Mouse (Mus musculus): ENCODE measurements around the gene Angptl7. TPM values are rescaled to one million over a fixed set of nuclear protein-coding genes. Genes with fewer than 3 reads are reported as not detected.

Gene Angptl7
- polyA plus RNA-seq, 1 experiment from 2014 or later = 0.45 TPM

GRCm38 (mm10) chr4:148517809-148518208, 17.5 kb upstream of the Angptl7 start:
- no peak overlapping the region for H3K4me3 ChIP-seq (replicated peaks)
- WGBS (ENCODE audit: insufficient replicate concordance) = 72% methylated on average over 4 of the region's 4 CpGs

GRCm38 (mm10) chr4:148515313-148515712, 15.1 kb upstream of the Angptl7 start:
- ATAC-seq (ENCODE audit: insufficient read depth) = no peak
- 71% methylated on average over 2 of the region's 2 CpGs for WGBS (ENCODE audit: insufficient replicate concordance)
- H3K36me3 ChIP-seq (replicated peaks) = peaks cover 65% of the 10 kb centered on the region
- H3K4me3 ChIP-seq (replicated peaks) = no peak overlapping the region
- no peaks in the 10 kb centered on the region for H3K9me3 ChIP-seq (replicated peaks)
- no peaks in the 10 kb centered on the region for H3K4me1 ChIP-seq (replicated peaks)
- no peak overlapping the region for H3K27ac ChIP-seq (replicated peaks)
- no peaks in the 10 kb centered on the region for H3K27me3 ChIP-seq
- no peak overlapping the region for H3K4me2 ChIP-seq
- H3K9ac ChIP-seq = no peak overlapping the region

More at GRCm38 (mm10) chr4:148517809-148518208, 17.5 kb upstream of the Angptl7 start:
- no peak overlapping the region for H3K27ac ChIP-seq (replicated peaks)
- H3K27me3 ChIP-seq = no peaks in the 10 kb centered on the region
- H3K9ac ChIP-seq = no peak overlapping the region
- H3K4me1 ChIP-seq (replicated peaks) = no peaks in the 10 kb centered on the region
- no peak overlapping the region for H3K4me2 ChIP-seq
- ATAC-seq (ENCODE audit: insufficient read depth) = no peak
- peaks cover 65% of the 10 kb centered on the region for H3K36me3 ChIP-seq (replicated peaks)
- no peaks in the 10 kb centered on the region for H3K9me3 ChIP-seq (replicated peaks)

GRCm38 (mm10) chr4:148513021-148513559, 12.8 kb upstream of the Angptl7 start:
- no peak overlapping the region for H3K27ac ChIP-seq (replicated peaks)
- WGBS (ENCODE audit: insufficient replicate concordance) = 66% methylated on average over 6 of the region's 6 CpGs
- no peaks in the 10 kb centered on the region for H3K4me1 ChIP-seq (replicated peaks)

GRCm38 (mm10) chr4:148511334-148511733, 11.1 kb upstream of the Angptl7 start:
- Histone ChIP-seq H3K4me3 (replicated peaks) (no peak overlapping the region), H3K36me3 (replicated peaks) (peaks cover 44% of the 10 kb centered on the region), H3K27me3 (no peaks in the 10 kb centered on the region), H3K27ac (replicated peaks) (no peak overlapping the region), H3K4me2 (no peak overlapping the region), H3K4me1 (replicated peaks) (no peaks in the 10 kb centered on the region), H3K9ac (no peak overlapping the region), H3K9me3 (replicated peaks) (no peaks in the 10 kb centered on the region)
- 85% methylated on average over 4 of the region's 4 CpGs for WGBS (ENCODE audit: insufficient replicate concordance)
- ATAC-seq (ENCODE audit: insufficient read depth) = no peak

More at GRCm38 (mm10) chr4:148513021-148513559, 12.8 kb upstream of the Angptl7 start:
- Histone ChIP-seq H3K27me3 (no peaks in the 10 kb centered on the region), H3K9ac (no peak overlapping the region), H3K4me3 (replicated peaks) (no peak overlapping the region), H3K9me3 (replicated peaks) (no peaks in the 10 kb centered on the region), H3K4me2 (no peak overlapping the region), H3K36me3 (replicated peaks) (peaks cover 58% of the 10 kb centered on the region)
- ATAC-seq (ENCODE audit: insufficient read depth) = no peak

- Histone ChIP-seq H3K27ac (replicated peaks) (no peak overlapping the region), H3K27me3 (no peaks in the 10 kb centered on the region), H3K4me3 (replicated peaks) (no peak overlapping the region), H3K9me3 (replicated peaks) (no peaks in the 10 kb centered on the region), H3K36me3 (replicated peaks) (peaks cover 41% of the 10 kb centered on the region), H3K4me1 (replicated peaks) (no peaks in the 10 kb centered on the region), H3K4me2 (no peak overlapping the region), H3K9ac (no peak overlapping the region)
- no peak for ATAC-seq (ENCODE audit: insufficient read depth)
- 80% methylated on average over 4 of the region's 4 CpGs for WGBS (ENCODE audit: insufficient replicate concordance)
Observed at GRCm38 (mm10) chr4:148510691-148511090, 10.4 kb upstream of the Angptl7 start.

- WGBS (ENCODE audit: insufficient replicate concordance) = 60% methylated on average over 8 of the region's 8 CpGs
- peaks cover 34% of the 10 kb centered on the region for H3K36me3 ChIP-seq (replicated peaks)
Observed at GRCm38 (mm10) chr4:148509450-148510084, 9.3 kb upstream of the Angptl7 start.

GRCm38 (mm10) chr4:148508084-148508849, 8.0 kb upstream of the Angptl7 start:
- Histone ChIP-seq H3K36me3 (replicated peaks) (peaks cover 28% of the 10 kb centered on the region), H3K27ac (replicated peaks) (no peak overlapping the region), H3K27me3 (no peaks in the 10 kb centered on the region), H3K9ac (no peak overlapping the region), H3K9me3 (replicated peaks) (no peaks in the 10 kb centered on the region), H3K4me2 (no peak overlapping the region), H3K4me1 (replicated peaks) (no peaks in the 10 kb centered on the region), H3K4me3 (replicated peaks) (no peak overlapping the region)
- 84% methylated on average over 14 of the region's 14 CpGs for whole genome bisulfite sequencing (ENCODE audit: insufficient replicate concordance)
- no peak for ATAC-seq (ENCODE audit: insufficient read depth)

More at GRCm38 (mm10) chr4:148509450-148510084, 9.3 kb upstream of the Angptl7 start:
- Histone ChIP-seq H3K9ac (no peak overlapping the region), H3K4me2 (no peak overlapping the region), H3K4me3 (replicated peaks) (no peak overlapping the region), H3K27me3 (no peaks in the 10 kb centered on the region), H3K27ac (replicated peaks) (no peak overlapping the region), H3K4me1 (replicated peaks) (no peaks in the 10 kb centered on the region), H3K9me3 (replicated peaks) (no peaks in the 10 kb centered on the region)
- no peak for ATAC-seq (ENCODE audit: insufficient read depth)

GRCm38 (mm10) chr4:148507585-148507984, 7.3 kb upstream of the Angptl7 start:
- Histone ChIP-seq H3K4me3 (replicated peaks) (no peak overlapping the region), H3K27me3 (no peaks in the 10 kb centered on the region), H3K9me3 (replicated peaks) (no peaks in the 10 kb centered on the region), H3K36me3 (replicated peaks) (peaks cover 32% of the 10 kb centered on the region), H3K4me2 (no peak overlapping the region), H3K27ac (replicated peaks) (no peak overlapping the region), H3K9ac (no peak overlapping the region), H3K4me1 (replicated peaks) (no peaks in the 10 kb centered on the region)
- WGBS (ENCODE audit: insufficient replicate concordance) = 75% methylated on average over 5 of the region's 5 CpGs
- no peak for ATAC-seq (ENCODE audit: insufficient read depth)

GRCm38 (mm10) chr4:148504497-148504959, 4.3 kb upstream of the Angptl7 start:
- no peak overlapping the region for H3K9ac ChIP-seq
- H3K4me2 ChIP-seq = no peak overlapping the region
- H3K9me3 ChIP-seq (replicated peaks) = no peaks in the 10 kb centered on the region
- 65% methylated on average over 8 of the region's 8 CpGs for WGBS (ENCODE audit: insufficient replicate concordance)
- no peaks in the 10 kb centered on the region for H3K27me3 ChIP-seq
- H3K27ac ChIP-seq (replicated peaks) = no peak overlapping the region
- ATAC-seq (ENCODE audit: insufficient read depth) = no peak
- H3K4me3 ChIP-seq (replicated peaks) = no peak overlapping the region
- peaks cover 46% of the 10 kb centered on the region for H3K36me3 ChIP-seq (replicated peaks)
- no peaks in the 10 kb centered on the region for H3K4me1 ChIP-seq (replicated peaks)

GRCm38 (mm10) chr4:148495874-148496689, 4.2 kb downstream of the Angptl7 start:
- no peaks in the 10 kb centered on the region for H3K9me3 ChIP-seq (replicated peaks)
- no peak overlapping the region for H3K9ac ChIP-seq
- H3K4me3 ChIP-seq (replicated peaks) = no peak overlapping the region
- no peak overlapping the region for H3K4me2 ChIP-seq
- no peak overlapping the region for H3K27ac ChIP-seq (replicated peaks)
- ATAC-seq (ENCODE audit: insufficient read depth) = no peak
- WGBS (ENCODE audit: insufficient replicate concordance) = 83% methylated on average over 25 of the region's 25 CpGs
- peaks cover 67% of the 10 kb centered on the region for H3K36me3 ChIP-seq (replicated peaks)
- H3K4me1 ChIP-seq (replicated peaks) = no peaks in the 10 kb centered on the region
- no peaks in the 10 kb centered on the region for H3K27me3 ChIP-seq

- Histone ChIP-seq H3K27ac (replicated peaks) (no peak overlapping the region), H3K9me3 (replicated peaks) (no peaks in the 10 kb centered on the region), H3K4me2 (no peak overlapping the region), H3K36me3 (replicated peaks) (peaks cover 70% of the 10 kb centered on the region), H3K9ac (no peak overlapping the region), H3K27me3 (no peaks in the 10 kb centered on the region), H3K4me1 (replicated peaks) (no peaks in the 10 kb centered on the region), H3K4me3 (replicated peaks) (no peak overlapping the region)
- ATAC-seq (ENCODE audit: insufficient read depth) = no peak
- WGBS (ENCODE audit: insufficient replicate concordance) = 73% methylated on average over 6 of the region's 6 CpGs
Observed at GRCm38 (mm10) chr4:148495160-148495559, 5.1 kb downstream of the Angptl7 start.
